14 mouse cellular contexts compared by ENCODE assay signal in the genomic region with DNA sequence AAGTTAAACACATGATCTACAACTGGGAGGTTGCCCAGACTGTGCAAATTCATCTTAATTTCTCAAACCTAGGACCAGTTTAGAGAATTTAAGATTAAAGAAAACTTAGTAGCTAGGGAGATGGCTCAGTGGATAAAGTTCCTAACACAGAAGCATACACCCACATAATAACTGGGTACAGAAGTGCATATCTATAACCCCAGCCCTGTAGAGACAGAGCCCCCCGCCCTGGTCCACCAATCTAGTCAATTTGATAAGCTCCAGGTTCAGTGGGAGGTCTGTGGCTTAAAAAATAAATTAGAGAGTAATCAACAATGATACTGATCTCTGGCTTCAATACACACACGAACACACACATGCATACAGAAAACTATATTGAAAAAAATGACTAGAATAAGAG.
"Had no signal": no experiment of that assay in that cellular context is flagged by ENCODE, and none has a peak within 500 bp of the region (broad histone marks: within the 10 kb centered on the region; RNA-seq: fewer than 3 reads in every experiment).

No protein-coding gene starts in this region.

- H3K9me3 ChIP-seq: limb, embryonic 10.5 days; midbrain, embryonic 12.5 days had no signal

- H3K4me2 ChIP-seq: midbrain, embryonic 12.5 days had no signal

- DNase-seq: kidney, adult 8-10 months; kidney, postnatal 4 days; lung, adult 2 months; lung, postnatal 36 days; spleen, adult 18-20 months; thymus, adult 18-20 months; thymus, postnatal 14 days had no signal

- H3K27ac ChIP-seq: kidney, postnatal 0 days; limb, embryonic 10.5 days; midbrain, embryonic 12.5 days had no signal

- H3K36me3 ChIP-seq: limb, embryonic 10.5 days; midbrain, embryonic 12.5 days had no signal

- H3K9ac ChIP-seq: midbrain, embryonic 12.5 days had no signal

- H3K4me1 ChIP-seq: midbrain, embryonic 12.5 days had no signal

- H3K4me3 ChIP-seq: limb, embryonic 10.5 days; midbrain, embryonic 12.5 days; myocyte had no signal

- ATAC-seq: inflammation-experienced regulatory T-cells, adult 6 months; intestine, postnatal 0 days; lung, postnatal 0 days had no signal
